Mouse (Mus musculus): ENCODE results near the gene Mcm5. TPM values are rescaled to one million over a fixed set of nuclear protein-coding genes. Genes with fewer than 3 reads are reported as not detected.

Gene Mcm5
- polyA plus RNA-seq (2014; fragmentation: Illumina TruSeq; extraction: RNeasy Lipid Tissue Mini Kit (QIAGEN cat#74804); ENCODE audit: insufficient read depth, low read depth, low replicate concordance): 5.2 TPM

GRCm38 (mm10) chr8:75109236-75109967 lies at the start of gene Mcm5:
TSS of gene Mcm5 (plus strand) at chr8:75109569.

GRCm38 (mm10) chr8:75093399-75094156 lies 15.8 kb upstream of the Mcm5 start, which contains the start of gene Hmox1:
TSS of gene Hmox1 (plus strand) at chr8:75093621.

Other genes with a start within 250 kb of the Mcm5 start
- not detected for gene Isx, start 236.4 kb upstream of the Mcm5 start, polyA plus RNA-seq (2014; fragmentation: Illumina TruSeq; extraction: RNeasy Lipid Tissue Mini Kit (QIAGEN cat#74804); ENCODE audit: insufficient read depth, low read depth, low replicate concordance)
- gene Hmgxb4, start 116.2 kb upstream of the Mcm5 start, polyA plus RNA-seq (2014; fragmentation: Illumina TruSeq; extraction: RNeasy Lipid Tissue Mini Kit (QIAGEN cat#74804); ENCODE audit: insufficient read depth, low read depth, low replicate concordance): 10.1 TPM
- 19.6 TPM for gene Tom1, start 75.9 kb upstream of the Mcm5 start, polyA plus RNA-seq (2014; fragmentation: Illumina TruSeq; extraction: RNeasy Lipid Tissue Mini Kit (QIAGEN cat#74804); ENCODE audit: insufficient read depth, low read depth, low replicate concordance)
- gene Hmox1, start 15.9 kb upstream of the Mcm5 start, polyA plus RNA-seq (2014; fragmentation: Illumina TruSeq; extraction: RNeasy Lipid Tissue Mini Kit (QIAGEN cat#74804); ENCODE audit: insufficient read depth, low read depth, low replicate concordance): 35.2 TPM
- gene Rasd2, start 104.4 kb downstream of the Mcm5 start, polyA plus RNA-seq (2014; fragmentation: Illumina TruSeq; extraction: RNeasy Lipid Tissue Mini Kit (QIAGEN cat#74804); ENCODE audit: insufficient read depth, low read depth, low replicate concordance): 1.5 TPM

All from lung, adult 10 weeks (tissue).